Mouse (Mus musculus): Measurements from ENCODE around the gene Gm40193. TPM values are rescaled to one million over a fixed set of nuclear protein-coding genes. Genes with fewer than 3 reads are reported as not detected.

Gene Gm40193
- polyA plus RNA-seq, 1 experiment from 2014 or later: not detected

GRCm38 (mm10) chr11:70509753-70510564 lies 22.8 kb downstream of the Gm40193 start:
- no peaks in the 10 kb centered on the region for H3K9me3 ChIP-seq (ENCODE audit: low read length)
- WGBS: 11% methylated on average over 19 of the region's 19 CpGs
- no peaks in the 10 kb centered on the region for H3K4me1 ChIP-seq (ENCODE audit: insufficient read depth, low read depth, low read length)
- peak; percentile 70 for DNase-seq (ENCODE audit: low spot score)
- ATAC-seq: peak; percentile 64
- no peak overlapping the region for H3K9ac ChIP-seq (replicated peaks; ENCODE audit: low read depth)
- no peak overlapping the region for H3K4me3 ChIP-seq (ENCODE audit: low read depth, low read length)
- no peak overlapping the region for H3K27ac ChIP-seq (ENCODE audit: low read length)
- H3K4me2 ChIP-seq (replicated peaks; ENCODE audit: low read depth, low read length): no peak overlapping the region
- TF ChIP-seq EP300 (IDR thresholded peaks at IDR 0.05) (no peak), CTCF (IDR thresholded peaks at IDR 0.05) (peak; percentile 77)
- no peaks in the 10 kb centered on the region for H3K36me3 ChIP-seq (ENCODE audit: insufficient read depth, low read length)
- no peaks in the 10 kb centered on the region for H3K27me3 ChIP-seq (replicated peaks; ENCODE audit: insufficient read depth, low read length)

GRCm38 (mm10) chr11:70506962-70507515 lies 25.7 kb downstream of the Gm40193 start:
- Histone ChIP-seq H3K36me3 (ENCODE audit: insufficient read depth, low read length) (no peaks in the 10 kb centered on the region), H3K27me3 (replicated peaks; ENCODE audit: insufficient read depth, low read length) (no peaks in the 10 kb centered on the region), H3K4me1 (ENCODE audit: insufficient read depth, low read depth, low read length) (no peaks in the 10 kb centered on the region), H3K4me3 (ENCODE audit: low read depth, low read length) (no peak overlapping the region), H3K27ac (ENCODE audit: low read length) (no peak overlapping the region), H3K9ac (replicated peaks; ENCODE audit: low read depth) (no peak overlapping the region), H3K9me3 (ENCODE audit: low read length) (no peaks in the 10 kb centered on the region), H3K4me2 (replicated peaks; ENCODE audit: low read depth, low read length) (no peak overlapping the region)
- ATAC-seq: no peak
- WGBS: 64% methylated on average over 7 of the region's 7 CpGs
- no peak for DNase-seq (ENCODE audit: low spot score)
- TF ChIP-seq CTCF (IDR thresholded peaks at IDR 0.05): no peak
- no peak for TF ChIP-seq EP300 (IDR thresholded peaks at IDR 0.05)

GRCm38 (mm10) chr11:70506385-70506784 lies 26.4 kb downstream of the Gm40193 start:
- no peaks in the 10 kb centered on the region for H3K27me3 ChIP-seq (replicated peaks; ENCODE audit: insufficient read depth, low read length)
- H3K36me3 ChIP-seq (ENCODE audit: insufficient read depth, low read length): no peaks in the 10 kb centered on the region
- TF ChIP-seq CTCF (IDR thresholded peaks at IDR 0.05) (peak; percentile 87), EP300 (IDR thresholded peaks at IDR 0.05) (no peak)
- no peak overlapping the region for H3K4me3 ChIP-seq (ENCODE audit: low read depth, low read length)
- peak; percentile 85 for DNase-seq (ENCODE audit: low spot score)
- no peaks in the 10 kb centered on the region for H3K4me1 ChIP-seq (ENCODE audit: insufficient read depth, low read depth, low read length)
- 13% methylated on average over 4 of the region's 4 CpGs for WGBS
- H3K27ac ChIP-seq (ENCODE audit: low read length): no peak overlapping the region
- no peak overlapping the region for H3K9ac ChIP-seq (replicated peaks; ENCODE audit: low read depth)
- 0 out of 2 replicates have a peak overlapping the region, but pooled peaks have one; percentile 17 for H3K4me2 ChIP-seq (replicated peaks; ENCODE audit: low read depth, low read length)
- H3K9me3 ChIP-seq (ENCODE audit: low read length): no peaks in the 10 kb centered on the region
- ATAC-seq: peak; percentile 59

GRCm38 (mm10) chr11:70504970-70505369 lies 27.8 kb downstream of the Gm40193 start, which contains the start of gene Tm4sf5:
Gene Tm4sf5, plus strand, starts transcription at chr11:70505244.
- no peak for ATAC-seq
- H3K9me3 ChIP-seq (ENCODE audit: low read length): no peaks in the 10 kb centered on the region

GRCm38 (mm10) chr11:70502018-70502417 lies 30.7 kb downstream of the Gm40193 start:
- H3K27me3 ChIP-seq (replicated peaks; ENCODE audit: insufficient read depth, low read length): no peaks in the 10 kb centered on the region
- WGBS: 36% methylated on average over 3 of the region's 3 CpGs
- H3K4me2 ChIP-seq (replicated peaks; ENCODE audit: low read depth, low read length): no peak overlapping the region

More at GRCm38 (mm10) chr11:70504970-70505369, 27.8 kb downstream of the Gm40193 start, which contains the start of gene Tm4sf5:
- 32% methylated on average over 9 of the region's 9 CpGs for whole genome bisulfite sequencing
- DNase-seq (ENCODE audit: low spot score): no peak
- H3K27ac ChIP-seq (ENCODE audit: low read length): no peak within 1 kb of the TSS
- H3K4me3 ChIP-seq (ENCODE audit: low read depth, low read length): no peak within 1 kb of the TSS
- no peak within 1 kb of the TSS for H3K4me2 ChIP-seq (replicated peaks; ENCODE audit: low read depth, low read length)
- H3K4me1 ChIP-seq (ENCODE audit: insufficient read depth, low read depth, low read length): no peaks in the 10 kb centered on the region
- H3K9ac ChIP-seq (replicated peaks; ENCODE audit: low read depth): no peak within 1 kb of the TSS
- H3K36me3 ChIP-seq (ENCODE audit: insufficient read depth, low read length): no peaks in the 10 kb centered on the region
- no peaks in the 10 kb centered on the region for H3K27me3 ChIP-seq (replicated peaks; ENCODE audit: insufficient read depth, low read length)
- no peak for TF ChIP-seq CTCF (IDR thresholded peaks at IDR 0.05)
- no peak for TF ChIP-seq EP300 (IDR thresholded peaks at IDR 0.05)

GRCm38 (mm10) chr11:70500476-70500812 lies 32.3 kb downstream of the Gm40193 start:
- Histone ChIP-seq H3K27me3 (replicated peaks; ENCODE audit: insufficient read depth, low read length) (no peaks in the 10 kb centered on the region), H3K27ac (ENCODE audit: low read length) (no peak overlapping the region), H3K4me3 (ENCODE audit: low read depth, low read length) (no peak overlapping the region), H3K4me1 (ENCODE audit: insufficient read depth, low read depth, low read length) (no peaks in the 10 kb centered on the region), H3K4me2 (replicated peaks; ENCODE audit: low read depth, low read length) (no peak overlapping the region), H3K9me3 (ENCODE audit: low read length) (no peaks in the 10 kb centered on the region), H3K36me3 (ENCODE audit: insufficient read depth, low read length) (no peaks in the 10 kb centered on the region), H3K9ac (replicated peaks; ENCODE audit: low read depth) (no peak overlapping the region)
- TF ChIP-seq EP300 (IDR thresholded peaks at IDR 0.05) (no peak), CTCF (IDR thresholded peaks at IDR 0.05) (no peak)
- DNase-seq (ENCODE audit: low spot score): no peak
- WGBS: 67% methylated on average over 1 of the region's 1 CpGs
- no peak for ATAC-seq

More at GRCm38 (mm10) chr11:70502018-70502417, 30.7 kb downstream of the Gm40193 start:
- Histone ChIP-seq H3K27ac (ENCODE audit: low read length) (no peak overlapping the region), H3K9me3 (ENCODE audit: low read length) (no peaks in the 10 kb centered on the region), H3K4me1 (ENCODE audit: insufficient read depth, low read depth, low read length) (no peaks in the 10 kb centered on the region), H3K4me3 (ENCODE audit: low read depth, low read length) (no peak overlapping the region), H3K9ac (replicated peaks; ENCODE audit: low read depth) (no peak overlapping the region), H3K36me3 (ENCODE audit: insufficient read depth, low read length) (no peaks in the 10 kb centered on the region)
- DNase-seq (ENCODE audit: low spot score) (no peak), ATAC-seq (no peak)
- TF ChIP-seq CTCF (IDR thresholded peaks at IDR 0.05): no peak
- TF ChIP-seq EP300 (IDR thresholded peaks at IDR 0.05): no peak

All from lung, postnatal 0 days (tissue).